Mouse (Mus musculus) hindbrain, embryonic 13.5 days (tissue): Measurements from ENCODE around the gene Bmp6. TPM values are rescaled to one million over a fixed set of nuclear protein-coding genes. Genes with fewer than 3 reads are reported as not detected.

ENCODE experiments used
- ATAC-seq: fragments of 200-750 bp; cut with Nextera tagmentation; 2 replicates; pipeline ENCODE4 v1.8.0; 2017; ENCODE audit warnings: moderate TSS enrichment; ENCODE audit not compliant: low FRiP score
- H3K27ac ChIP-seq: fragments of 300-500 bp; sonication (generic); 2 replicates; pipeline ENCODE4 v1.5.1; 2015; ENCODE audit warnings: inconsistent platforms, mild to moderate bottlenecking, moderate library complexity
- H3K27me3 ChIP-seq: fragments of 300-500 bp; sonication (generic); 2 replicates; pipeline ENCODE4 v1.6.1; 2015; ENCODE audit warnings: mild to moderate bottlenecking, inconsistent platforms
- H3K36me3 ChIP-seq: fragments of 300-500 bp; sonication (generic); 2 replicates; pipeline ENCODE4 v1.6.1; 2015; ENCODE audit warnings: mild to moderate bottlenecking, inconsistent platforms
- H3K4me1 ChIP-seq: fragments of 300-500 bp; sonication (generic); replicated peaks from 2 replicates; pipeline ENCODE4 v1.6.1; 2015; ENCODE audit warnings: inconsistent platforms
- H3K4me2 ChIP-seq: fragments of 300-500 bp; sonication (generic); 2 replicates; pipeline ENCODE4 v1.6.1; 2015; ENCODE audit warnings: inconsistent platforms, mild to moderate bottlenecking, moderate library complexity
- H3K4me3 ChIP-seq: fragments of 300-500 bp; sonication (generic); 2 replicates; pipeline ENCODE4 v1.5.1; 2015; ENCODE audit warnings: mild to moderate bottlenecking, inconsistent platforms
- H3K9ac ChIP-seq: fragments of 300-500 bp; sonication (generic); 2 replicates; pipeline ENCODE4 v1.6.1; 2015; ENCODE audit warnings: mild to moderate bottlenecking, inconsistent platforms
- H3K9me3 ChIP-seq: fragments of 300-500 bp; sonication (generic); 2 replicates; pipeline ENCODE4 v1.6.1; 2016; ENCODE audit warnings: inconsistent platforms
- WGBS: fragments of 180-500 bp; shearing (Covaris S2); methylation state at CpG from one replicate; pipeline ENCODE4 v1.1.7; 2015; 5-methylcytosine and 5-hydroxymethylcytosine counted together
- polyA plus RNA-seq: library from polyadenylated mRNA; unstranded; fragments of >200 nt; fragmentation: Nextera tagmentation; extraction: Ambion mirVana; gene quantifications from 2 replicates; pipeline ENCODE4 v1.2.1, GENCODE M21; 2015

Bmp6 gene
- polyA plus RNA-seq, 1 experiment from 2014 or later, result 3.1 TPM

GRCm38 (mm10) chr13:38544769-38545445 is 200.0 kb downstream of the Bmp6 start:
- Histone ChIP-seq H3K4me2 (no peak overlapping the region), H3K27ac (no peak overlapping the region), H3K9me3 (no peaks in the 10 kb centered on the region), H3K9ac (no peak overlapping the region), H3K4me3 (no peak overlapping the region), H3K27me3 (no peaks in the 10 kb centered on the region), H3K36me3 (no peaks in the 10 kb centered on the region), H3K4me1 (no peaks in the 10 kb centered on the region)
- 89% methylated on average over 8 of the region's 8 CpGs for WGBS
- no peak for ATAC-seq

GRCm38 (mm10) chr13:38545460-38545859 is 200.6 kb downstream of the Bmp6 start:
- Histone ChIP-seq H3K27me3 (no peaks in the 10 kb centered on the region), H3K4me3 (no peak overlapping the region), H3K27ac (no peak overlapping the region), H3K36me3 (no peaks in the 10 kb centered on the region), H3K9ac (no peak overlapping the region), H3K4me1 (no peaks in the 10 kb centered on the region), H3K4me2 (no peak overlapping the region), H3K9me3 (no peaks in the 10 kb centered on the region)
- 83% methylated on average over 3 of the region's 3 CpGs for WGBS
- no peak for ATAC-seq

- Histone ChIP-seq H3K36me3 (no peaks in the 10 kb centered on the region), H3K27ac (no peak overlapping the region), H3K4me3 (no peak overlapping the region), H3K4me1 (no peaks in the 10 kb centered on the region), H3K9ac (no peak overlapping the region), H3K4me2 (no peak overlapping the region), H3K9me3 (no peaks in the 10 kb centered on the region), H3K27me3 (no peaks in the 10 kb centered on the region)
- no peak for ATAC-seq
- WGBS, result 94% methylated on average over 4 of the region's 4 CpGs
Measured at GRCm38 (mm10) chr13:38546754-38547153, 201.8 kb downstream of the Bmp6 start.

GRCm38 (mm10) chr13:38547717-38548116 is 202.8 kb downstream of the Bmp6 start:
- Histone ChIP-seq H3K36me3 (no peaks in the 10 kb centered on the region), H3K9me3 (no peaks in the 10 kb centered on the region), H3K4me3 (no peak overlapping the region), H3K4me2 (no peak overlapping the region), H3K27ac (no peak overlapping the region), H3K27me3 (no peaks in the 10 kb centered on the region), H3K4me1 (no peaks in the 10 kb centered on the region), H3K9ac (no peak overlapping the region)
- no peak for ATAC-seq
- WGBS, result 90% methylated on average over 5 of the region's 5 CpGs

DNA sequence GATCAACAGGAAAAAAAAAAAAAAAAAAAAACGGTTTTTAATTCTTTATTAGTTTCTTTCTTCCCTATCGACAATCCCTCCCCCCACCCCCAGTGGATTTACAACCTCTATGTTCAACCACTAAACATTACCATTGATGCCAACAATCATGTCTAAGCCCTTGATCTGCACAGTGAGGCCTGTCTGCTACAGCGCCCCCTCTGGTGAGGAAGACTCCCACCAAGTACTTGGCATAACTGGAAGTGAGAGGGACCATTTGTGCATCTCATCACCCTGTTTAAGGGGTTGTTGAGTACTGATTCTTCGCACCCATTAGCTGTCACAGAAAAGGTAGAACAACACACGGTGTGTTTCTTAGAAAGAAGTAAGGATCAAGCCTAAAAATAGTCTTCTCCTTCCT is 203.8 kb downstream of the Bmp6 start:
- H3K9me3 ChIP-seq, result no peaks in the 10 kb centered on the region
- no peak for ATAC-seq
- H3K4me3 ChIP-seq, result no peak overlapping the region
- no peaks in the 10 kb centered on the region for H3K36me3 ChIP-seq
- no peak overlapping the region for H3K4me2 ChIP-seq
- 80% methylated on average over 5 of the region's 5 CpGs for WGBS
- H3K27ac ChIP-seq, result no peak overlapping the region
- H3K9ac ChIP-seq, result no peak overlapping the region
- no peaks in the 10 kb centered on the region for H3K27me3 ChIP-seq
- H3K4me1 ChIP-seq, result no peaks in the 10 kb centered on the region

Other genes starting within 250 kb of the Bmp6 start
- 0.30 and 0.31 TPM in 2 replicates for gene Dsp, start 193.8 kb upstream of the Bmp6 start, polyA plus RNA-seq
- gene Snrnp48, start 140.2 kb upstream of the Bmp6 start, polyA plus RNA-seq, result 29.1 and 32.4 TPM in 2 replicates
- gene Txndc5, start 183.7 kb downstream of the Bmp6 start, polyA plus RNA-seq, result 81.0 and 85.4 TPM in 2 replicates